Mouse (Mus musculus): ENCODE results near the gene Picalm.

Picalm gene

GRCm38 (mm10) chr7:90210116-90210515 lies 80.1 kb downstream of the Picalm start:
- no peak for DNase-seq (ENCODE audit: low spot score in 2 of 2)

DNA sequence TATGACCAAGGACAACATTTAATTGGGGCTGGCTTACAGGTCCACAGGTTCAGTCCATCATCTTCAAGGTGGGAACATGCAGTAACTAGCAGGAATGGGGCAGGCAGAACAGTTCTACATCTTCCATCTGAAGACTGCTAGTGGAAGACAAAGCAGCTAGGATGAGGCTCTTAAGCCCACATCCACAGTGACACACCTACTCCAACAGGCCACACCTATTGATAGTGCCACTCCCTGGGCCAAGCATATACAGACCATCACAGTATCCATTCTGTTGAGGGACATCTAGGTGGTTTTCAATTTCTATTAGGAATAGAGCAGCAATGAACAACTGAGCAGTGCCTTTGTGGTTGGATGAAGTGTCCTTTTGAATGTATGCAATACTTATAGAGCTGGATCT lies 80.9 kb downstream of the Picalm start:
- DNase-seq (ENCODE audit: low spot score in 2 of 2), result no peak

- DNase-seq (ENCODE audit: low spot score in 2 of 2), result no peak
These were observed 86.5 kb downstream of the Picalm start for GRCm38 (mm10) chr7:90216511-90216910.

GRCm38 (mm10) chr7:90218122-90218521 lies 88.1 kb downstream of the Picalm start:
- no peak for DNase-seq (ENCODE audit: low spot score in 2 of 2)

GRCm38 (mm10) chr7:90221487-90221886 lies 91.5 kb downstream of the Picalm start:
- DNase-seq (ENCODE audit: low spot score in 2 of 2), result no peak

DNA sequence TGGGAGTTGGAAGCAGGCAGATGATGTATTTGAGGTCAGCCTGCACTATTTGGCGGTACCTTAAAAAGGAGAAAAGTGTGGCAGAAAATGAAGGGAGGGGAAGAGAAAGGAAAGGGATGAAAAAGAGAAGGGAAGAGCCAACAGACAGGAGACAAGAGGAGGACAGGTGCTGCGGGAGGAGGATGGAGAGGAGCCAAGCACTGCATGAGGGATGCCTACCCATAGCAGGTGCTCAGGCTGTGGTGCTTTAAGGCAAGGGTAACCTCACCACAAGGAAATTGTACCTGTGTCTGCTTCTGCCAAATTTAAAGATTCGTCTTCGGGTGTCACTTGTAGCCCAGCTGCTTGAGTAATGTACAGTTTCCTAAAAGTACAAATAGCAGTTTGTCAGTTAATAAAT lies 98.1 kb downstream of the Picalm start:
- DNase-seq (ENCODE audit: low spot score in 2 of 2), result no peak

DNA sequence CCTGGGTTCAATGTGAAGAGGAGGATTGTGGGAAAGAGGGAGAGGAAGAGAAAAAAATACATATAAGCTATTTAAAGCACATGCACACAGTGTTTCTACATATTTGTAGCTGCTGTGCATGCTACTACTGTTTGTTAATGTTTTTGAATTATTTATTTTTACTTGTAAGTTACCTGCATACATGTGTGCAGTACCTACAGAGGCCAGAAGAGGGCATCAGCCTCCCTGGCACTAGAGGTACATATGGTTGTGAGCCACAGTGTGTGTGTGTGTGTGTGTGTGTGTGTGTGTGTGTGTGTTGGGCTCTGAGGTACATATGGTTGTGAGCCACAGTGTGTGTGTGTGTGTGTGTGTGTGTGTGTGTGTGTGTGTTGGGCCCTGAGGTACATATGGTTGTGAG lies 98.9 kb downstream of the Picalm start:
- DNase-seq (ENCODE audit: low spot score in 2 of 2), result peak in 1 of 2 experiments; percentile 16

DNA sequence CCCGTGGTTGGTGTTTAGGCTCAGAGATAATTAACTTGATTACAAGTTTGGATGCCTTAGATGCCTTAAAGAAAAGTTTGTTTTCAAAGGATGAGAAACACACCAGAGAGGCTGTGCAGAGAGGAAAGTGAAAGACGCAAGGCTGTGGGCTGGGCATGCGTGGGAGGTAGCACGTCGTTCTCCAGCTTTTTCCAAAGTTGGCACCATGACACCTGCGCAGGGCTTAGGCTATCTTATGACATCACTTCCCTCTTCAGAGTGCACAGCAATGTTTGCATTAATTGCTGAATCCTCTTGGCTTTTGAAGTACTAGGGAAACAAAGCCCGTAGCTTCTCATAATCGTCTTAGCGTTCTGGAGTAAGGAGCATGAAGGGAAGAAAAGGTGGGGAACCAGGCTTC lies 101.4 kb downstream of the Picalm start:
- no peak for DNase-seq (ENCODE audit: low spot score in 2 of 2)

GRCm38 (mm10) chr7:90233921-90234320 lies 103.9 kb downstream of the Picalm start:
- no peak for DNase-seq (ENCODE audit: low spot score in 2 of 2)

GRCm38 (mm10) chr7:90236289-90236905 lies 106.4 kb downstream of the Picalm start:
- no peak for DNase-seq (ENCODE audit: low spot score in 2 of 2)

- DNase-seq (ENCODE audit: low spot score in 2 of 2), result no peak
These were observed 113.1 kb downstream of the Picalm start for GRCm38 (mm10) chr7:90243151-90243550.

GRCm38 (mm10) chr7:90243643-90244042 lies 113.6 kb downstream of the Picalm start:
- no peak for DNase-seq (ENCODE audit: low spot score in 2 of 2)

DNA sequence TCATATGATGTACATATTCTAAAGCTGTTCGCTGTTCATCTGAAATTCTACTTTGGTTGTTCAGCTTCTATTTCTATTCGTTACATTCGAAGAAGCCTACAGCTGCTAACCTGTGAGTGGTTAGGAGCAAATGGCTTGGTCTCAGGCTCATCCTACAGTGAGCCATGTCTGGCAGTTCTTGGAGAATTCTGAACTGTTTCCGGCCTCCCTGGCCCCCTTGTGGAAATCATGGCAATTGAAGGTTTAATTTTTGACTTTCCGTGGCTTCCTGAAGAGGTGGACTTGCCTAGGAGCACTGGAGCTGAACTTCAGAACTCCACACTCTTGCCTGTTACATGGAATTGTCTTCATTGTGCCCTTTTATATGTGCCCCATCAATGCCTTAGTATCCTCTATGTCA lies 122.9 kb downstream of the Picalm start:
- DNase-seq (ENCODE audit: low spot score in 2 of 2), result no peak

DNA sequence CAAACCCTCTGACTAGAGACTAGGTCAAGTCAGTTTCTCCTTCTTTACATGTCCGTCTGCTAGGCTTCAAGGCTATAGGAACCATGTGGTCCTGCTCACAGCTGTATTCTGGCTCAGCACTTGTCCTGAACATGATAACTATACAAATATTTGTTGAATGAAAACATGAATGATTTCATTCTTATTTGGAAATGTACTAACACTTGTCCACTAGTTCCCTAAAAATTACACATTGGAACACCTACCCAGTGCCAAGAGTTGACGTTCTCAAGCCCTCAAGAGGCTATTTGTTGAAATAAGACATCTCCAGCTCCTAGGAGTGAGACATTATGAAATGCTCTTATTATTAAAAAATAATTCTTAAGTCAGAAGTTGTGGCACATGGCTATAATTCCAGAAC lies 128.7 kb downstream of the Picalm start:
- DNase-seq (ENCODE audit: low spot score in 2 of 2), result no peak

DNA sequence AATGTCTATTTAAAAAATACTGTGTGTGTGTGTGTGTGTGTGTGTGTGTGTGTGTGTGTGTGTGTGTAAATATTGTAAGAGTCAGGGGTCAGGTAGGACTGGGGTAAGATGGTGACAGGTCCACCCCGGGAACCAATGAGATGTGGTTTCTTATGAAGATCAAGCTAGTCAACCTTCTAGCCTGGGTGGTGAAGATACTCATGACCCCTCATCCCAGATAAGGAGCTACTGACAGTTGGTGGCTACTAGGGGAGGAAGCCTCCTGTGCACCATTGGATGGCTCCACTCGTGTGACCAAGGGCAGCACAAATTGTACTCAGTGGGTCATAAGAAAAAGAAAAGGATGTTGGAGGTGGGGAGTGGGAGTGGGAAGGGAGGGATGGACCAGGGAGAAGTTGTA lies 129.9 kb downstream of the Picalm start:
- no peak for DNase-seq (ENCODE audit: low spot score in 2 of 2)

GRCm38 (mm10) chr7:90261902-90262599 lies 132.0 kb downstream of the Picalm start:
- DNase-seq (ENCODE audit: low spot score in 2 of 2), result no peak

Data from natural killer cell, adult 2 months (primary cell).